Mouse (Mus musculus): ENCODE measurements around the gene Mid1. TPM values are rescaled to one million over a fixed set of nuclear protein-coding genes. Genes with fewer than 3 reads are reported as not detected.

The Mid1 gene
- polyA plus RNA-seq, 1 experiment from 2014 or later, result 1.7 TPM

GRCm38 (mm10) chrX:169827720-169828119, 142.7 kb downstream of the Mid1 start:
- ATAC-seq (peak; percentile 40; the same call in 1 of the 2 replicates), DNase-seq (ENCODE audit: low spot score) (no peak)
- TF ChIP-seq EP300 (IDR thresholded peaks at IDR 0.05) (no peak), CTCF (IDR thresholded peaks at IDR 0.05) (no peak)
- H3K4me3 ChIP-seq (ENCODE audit: low read depth, low read length), result no peak overlapping the region
- H3K9me3 ChIP-seq (ENCODE audit: low read length), result no peaks in the 10 kb centered on the region
- H3K27me3 ChIP-seq (replicated peaks; ENCODE audit: insufficient read depth, low read length), result no peaks in the 10 kb centered on the region
- 36% methylated on average over 7 of the region's 7 CpGs for WGBS
- no peaks in the 10 kb centered on the region for H3K4me1 ChIP-seq (ENCODE audit: insufficient read depth, low read depth, low read length)
- no peaks in the 10 kb centered on the region for H3K36me3 ChIP-seq (ENCODE audit: insufficient read depth, low read length)
- H3K27ac ChIP-seq (ENCODE audit: low read length), result peak overlapping the region; percentile 64
- no peak overlapping the region for H3K9ac ChIP-seq (replicated peaks; ENCODE audit: low read depth)
- H3K4me2 ChIP-seq (replicated peaks; ENCODE audit: low read depth, low read length), result no peak overlapping the region; the same call in 1 of the 2 replicates

- Histone ChIP-seq H3K27me3 (replicated peaks; ENCODE audit: insufficient read depth, low read length) (no peaks in the 10 kb centered on the region), H3K4me3 (ENCODE audit: low read depth, low read length) (no peak overlapping the region), H3K36me3 (ENCODE audit: insufficient read depth, low read length) (no peaks in the 10 kb centered on the region), H3K27ac (ENCODE audit: low read length) (peak overlapping the region; percentile 64), H3K9me3 (ENCODE audit: low read length) (no peaks in the 10 kb centered on the region), H3K4me2 (replicated peaks; ENCODE audit: low read depth, low read length) (no peak overlapping the region; the same call in 1 of the 2 replicates), H3K4me1 (ENCODE audit: insufficient read depth, low read depth, low read length) (no peaks in the 10 kb centered on the region), H3K9ac (replicated peaks; ENCODE audit: low read depth) (no peak overlapping the region)
- 44% methylated on average over 5 of the region's 5 CpGs for WGBS
- DNase-seq (ENCODE audit: low spot score) (peak; percentile 20), ATAC-seq (peak; percentile 86)
- TF ChIP-seq EP300 (IDR thresholded peaks at IDR 0.05) (peak; percentile 30; the same call in 1 of the 2 replicates), CTCF (IDR thresholded peaks at IDR 0.05) (no peak)
Measured at GRCm38 (mm10) chrX:169828136-169828535, 143.1 kb downstream of the Mid1 start.

GRCm38 (mm10) chrX:169830052-169830451, 145.1 kb downstream of the Mid1 start:
- H3K4me3 ChIP-seq (ENCODE audit: low read depth, low read length), result no peak overlapping the region
- no peaks in the 10 kb centered on the region for H3K27me3 ChIP-seq (replicated peaks; ENCODE audit: insufficient read depth, low read length)
- no peak overlapping the region for H3K27ac ChIP-seq (ENCODE audit: low read length)
- TF ChIP-seq EP300 (IDR thresholded peaks at IDR 0.05) (no peak), CTCF (IDR thresholded peaks at IDR 0.05) (no peak)
- no peaks in the 10 kb centered on the region for H3K4me1 ChIP-seq (ENCODE audit: insufficient read depth, low read depth, low read length)
- no peaks in the 10 kb centered on the region for H3K36me3 ChIP-seq (ENCODE audit: insufficient read depth, low read length)
- ATAC-seq (no peak), DNase-seq (ENCODE audit: low spot score) (no peak)
- H3K9me3 ChIP-seq (ENCODE audit: low read length), result no peaks in the 10 kb centered on the region
- no peak overlapping the region for H3K4me2 ChIP-seq (replicated peaks; ENCODE audit: low read depth, low read length)
- 55% methylated on average over 4 of the region's 4 CpGs for WGBS
- H3K9ac ChIP-seq (replicated peaks; ENCODE audit: low read depth), result no peak overlapping the region

GRCm38 (mm10) chrX:169837947-169838649, 153.1 kb downstream of the Mid1 start:
- H3K4me2 ChIP-seq (replicated peaks; ENCODE audit: low read depth, low read length), result no peak overlapping the region
- no peak overlapping the region for H3K9ac ChIP-seq (replicated peaks; ENCODE audit: low read depth)
- WGBS, result 75% methylated on average over 5 of the region's 5 CpGs
- ATAC-seq (no peak), DNase-seq (ENCODE audit: low spot score) (no peak)
- TF ChIP-seq CTCF (IDR thresholded peaks at IDR 0.05) (no peak), EP300 (IDR thresholded peaks at IDR 0.05) (no peak)
- H3K27me3 ChIP-seq (replicated peaks; ENCODE audit: insufficient read depth, low read length), result no peaks in the 10 kb centered on the region
- no peak overlapping the region for H3K27ac ChIP-seq (ENCODE audit: low read length)
- no peaks in the 10 kb centered on the region for H3K36me3 ChIP-seq (ENCODE audit: insufficient read depth, low read length)
- no peak overlapping the region for H3K4me3 ChIP-seq (ENCODE audit: low read depth, low read length)
- no peaks in the 10 kb centered on the region for H3K9me3 ChIP-seq (ENCODE audit: low read length)
- H3K4me1 ChIP-seq (ENCODE audit: insufficient read depth, low read depth, low read length), result no peaks in the 10 kb centered on the region

GRCm38 (mm10) chrX:169838650-169838971, 153.6 kb downstream of the Mid1 start:
- DNase-seq (ENCODE audit: low spot score) (no peak), ATAC-seq (no peak)
- H3K4me3 ChIP-seq (ENCODE audit: low read depth, low read length), result no peak overlapping the region
- no peaks in the 10 kb centered on the region for H3K9me3 ChIP-seq (ENCODE audit: low read length)
- no peak overlapping the region for H3K27ac ChIP-seq (ENCODE audit: low read length)
- no peaks in the 10 kb centered on the region for H3K36me3 ChIP-seq (ENCODE audit: insufficient read depth, low read length)
- H3K9ac ChIP-seq (replicated peaks; ENCODE audit: low read depth), result no peak overlapping the region
- H3K4me1 ChIP-seq (ENCODE audit: insufficient read depth, low read depth, low read length), result no peaks in the 10 kb centered on the region
- WGBS, result 95% methylated on average over 2 of the region's 2 CpGs
- H3K27me3 ChIP-seq (replicated peaks; ENCODE audit: insufficient read depth, low read length), result no peaks in the 10 kb centered on the region
- H3K4me2 ChIP-seq (replicated peaks; ENCODE audit: low read depth, low read length), result no peak overlapping the region
- no peak for TF ChIP-seq EP300 (IDR thresholded peaks at IDR 0.05)
- no peak for TF ChIP-seq CTCF (IDR thresholded peaks at IDR 0.05)

- H3K36me3 ChIP-seq (ENCODE audit: insufficient read depth, low read length), result no peaks in the 10 kb centered on the region
- DNase-seq (ENCODE audit: low spot score) (no peak), ATAC-seq (no peak)
- no peak overlapping the region for H3K4me3 ChIP-seq (ENCODE audit: low read depth, low read length)
- TF ChIP-seq CTCF (IDR thresholded peaks at IDR 0.05), result no peak
- no peak for TF ChIP-seq EP300 (IDR thresholded peaks at IDR 0.05)
- no peak overlapping the region for H3K9ac ChIP-seq (replicated peaks; ENCODE audit: low read depth)
- no peak overlapping the region for H3K27ac ChIP-seq (ENCODE audit: low read length)
- WGBS, result 63% methylated on average over 1 of the region's 1 CpGs
- H3K27me3 ChIP-seq (replicated peaks; ENCODE audit: insufficient read depth, low read length), result no peaks in the 10 kb centered on the region
- H3K4me2 ChIP-seq (replicated peaks; ENCODE audit: low read depth, low read length), result no peak overlapping the region
- H3K4me1 ChIP-seq (ENCODE audit: insufficient read depth, low read depth, low read length), result no peaks in the 10 kb centered on the region
- H3K9me3 ChIP-seq (ENCODE audit: low read length), result no peaks in the 10 kb centered on the region
Measured at GRCm38 (mm10) chrX:169843267-169843666, 158.3 kb downstream of the Mid1 start.
